Mouse (Mus musculus) CH12.LX (cell line): ENCODE results near the gene Hist1h2bl. TPM values are rescaled to one million over a fixed set of nuclear protein-coding genes. Genes with fewer than 3 reads are reported as not detected.
A peak's percentile ranks its signal among the peaks of the same experiment; 100 is the strongest.
"Not testable (repeated sequence)": the region's sequence is repeated elsewhere in the genome, so short reads cannot be mapped to it uniquely, and the experiment has no call there.

Experiments
- DNase-seq: peaks from one replicate; pipeline ENCODE4 v3.0.0-alpha.2; 2013; ENCODE audit errors: extremely low read depth
- H3K27ac ChIP-seq: 2 replicates; pipeline ENCODE4 v1.5.1; 2012; ENCODE audit warnings: low read depth, mild to moderate bottlenecking, control low read depth, moderate library complexity; ENCODE audit not compliant: insufficient read depth
- H3K27me3 ChIP-seq: replicated peaks from 2 replicates; pipeline ENCODE3; 2012; ENCODE audit warnings: inconsistent platforms
- H3K36me3 ChIP-seq, 2 experiments: replicated peaks in 1 of 2; 2 replicates each; pipeline versions ENCODE3 to v1.6.1; 2012; ENCODE audit warnings: inconsistent platforms in 1 of 2, low read length in 1 of 2, mild to moderate bottlenecking in 1 of 2, mixed read lengths in 1 of 2, moderate library complexity in 1 of 2; ENCODE audit not compliant: control insufficient read depth in 1 of 2, insufficient read depth in 1 of 2
- H3K4me1 ChIP-seq, 2 experiments: 2 replicates each; pipeline ENCODE4 v1.6.1; 2012; ENCODE audit warnings: inconsistent platforms in 1 of 2, moderate library complexity in 1 of 2; ENCODE audit not compliant: insufficient read depth in 2 of 2, control insufficient read depth in 1 of 2
- H3K4me2 ChIP-seq: 2 replicates; pipeline ENCODE4 v1.6.1; 2012; ENCODE audit warnings: low read depth, mild to moderate bottlenecking, control low read depth; ENCODE audit not compliant: poor library complexity, insufficient read depth, severe bottlenecking
- H3K4me3 ChIP-seq, 3 experiments: fragments of 150-350 bp in 1 of 3; sonication (generic) in 1 of 3; replicated peaks in 1 of 3; 2 replicates each; pipeline versions ENCODE3 to v1.5.1; 2011 to 2012; ENCODE audit warnings: low read depth in 2 of 3, low read length in 2 of 3, mild to moderate bottlenecking in 2 of 3, moderate library complexity in 2 of 3, control low read depth in 1 of 3, improper control_type of control experiment in 1 of 3, inconsistent platforms in 1 of 3, mixed read lengths in 1 of 3; ENCODE audit not compliant: poor library complexity in 1 of 3
- H3K79me2 ChIP-seq: replicated peaks from 2 replicates; pipeline ENCODE4 v1.6.1; 2012; ENCODE audit warnings: mild to moderate bottlenecking, moderate library complexity; ENCODE audit not compliant: control insufficient read depth, poor library complexity, insufficient read depth, severe bottlenecking; ENCODE audit errors: extremely low read depth
- H3K9ac ChIP-seq: 2 replicates; pipeline ENCODE4 v1.6.1; 2012; ENCODE audit warnings: low read depth, mild to moderate bottlenecking, control low read depth, moderate library complexity; ENCODE audit not compliant: insufficient read depth
- H3K9me3 ChIP-seq: replicated peaks from 2 replicates; pipeline ENCODE3; 2012; ENCODE audit warnings: low read length, inconsistent platforms, mixed read lengths
- CHD2 ChIP-seq: IDR thresholded peaks from 2 replicates; pipeline ENCODE4 v1.6.1; 2011; ENCODE audit warnings: low read length, improper control_type of control experiment
- E2F4 ChIP-seq: IDR thresholded peaks from 2 replicates; pipeline ENCODE4 v1.6.1; 2011; ENCODE audit warnings: low read depth, low read length, improper control_type of control experiment; ENCODE audit not compliant: insufficient replicate concordance
- KAT2A ChIP-seq: IDR thresholded peaks from 2 replicates; pipeline ENCODE4 v1.6.1; 2012; ENCODE audit warnings: low read length, improper control_type of control experiment, inconsistent platforms; ENCODE audit not compliant: insufficient replicate concordance
- MAX ChIP-seq: IDR thresholded peaks from 2 replicates; pipeline ENCODE4 v1.6.1; 2011; ENCODE audit warnings: low read length, improper control_type of control experiment
- MAZ ChIP-seq: IDR thresholded peaks from 2 replicates; pipeline ENCODE4 v1.6.1; 2012; ENCODE audit warnings: low read depth, mild to moderate bottlenecking, inconsistent platforms, low read length, improper control_type of control experiment, moderate library complexity
- MEF2A ChIP-seq: IDR thresholded peaks from 2 replicates; pipeline ENCODE4 v1.6.1; 2014; ENCODE audit warnings: low read depth, mild to moderate bottlenecking, inconsistent platforms, low read length, improper control_type of control experiment, borderline replicate concordance
- MXI1 ChIP-seq: IDR thresholded peaks from 2 replicates; pipeline ENCODE4 v1.6.1; 2011; ENCODE audit warnings: mild to moderate bottlenecking, low read depth, low read length, improper control_type of control experiment
- MYC ChIP-seq: IDR thresholded peaks from 2 replicates; pipeline ENCODE4 v1.6.1; 2011; ENCODE audit warnings: low read depth, mild to moderate bottlenecking, improper control_type of control experiment, low read length
- NELFE ChIP-seq: IDR thresholded peaks from 2 replicates; pipeline ENCODE4 v1.6.1; 2011; ENCODE audit warnings: low read depth, low read length, improper control_type of control experiment
- NRF1 ChIP-seq: IDR thresholded peaks from 2 replicates; pipeline ENCODE4 v1.6.1; 2014; ENCODE audit warnings: low read depth, mild to moderate bottlenecking, inconsistent platforms, low read length, improper control_type of control experiment, moderate library complexity
- POLR2A ChIP-seq: IDR thresholded peaks from 2 replicates; pipeline ENCODE4 v1.6.1; 2011; ENCODE audit warnings: low read depth, mild to moderate bottlenecking, improper control_type of control experiment, low read length
- RCOR1 ChIP-seq: conservative IDR thresholded peaks from 2 replicates; pipeline ENCODE4 v1.6.1; 2012; ENCODE audit warnings: low read depth, mild to moderate bottlenecking, inconsistent platforms, low read length, improper control_type of control experiment
- SIN3A ChIP-seq: IDR thresholded peaks from 2 replicates; pipeline ENCODE4 v1.6.1; 2012; ENCODE audit warnings: low read length, improper control_type of control experiment, inconsistent platforms
- TBP ChIP-seq: conservative IDR thresholded peaks from 2 replicates; pipeline ENCODE4 v1.6.1; 2011; ENCODE audit warnings: low read depth, low read length, improper control_type of control experiment
- TCF12 ChIP-seq: IDR thresholded peaks from 2 replicates; pipeline ENCODE4 v1.6.1; 2014; ENCODE audit warnings: low read depth, mild to moderate bottlenecking, inconsistent platforms, low read length, improper control_type of control experiment
- UBTF ChIP-seq: IDR thresholded peaks from 2 replicates; pipeline ENCODE4 v1.6.1; 2012; ENCODE audit warnings: low read depth, mild to moderate bottlenecking, inconsistent platforms, low read length, improper control_type of control experiment, moderate library complexity
- USF1 ChIP-seq: IDR thresholded peaks from 2 replicates; pipeline ENCODE4 v1.6.1; 2014; ENCODE audit warnings: low read depth, mild to moderate bottlenecking, inconsistent platforms, low read length, improper control_type of control experiment
- ZKSCAN1 ChIP-seq: IDR thresholded peaks from 2 replicates; pipeline ENCODE4 v1.6.1; 2012; ENCODE audit warnings: low read depth, inconsistent platforms, low read length, improper control_type of control experiment, borderline replicate concordance
- ZMIZ1 ChIP-seq: IDR thresholded peaks from 2 replicates; pipeline ENCODE4 v1.6.1; 2012; ENCODE audit warnings: low read depth, mild to moderate bottlenecking, inconsistent platforms, low read length, improper control_type of control experiment
- ZNF384 ChIP-seq: IDR thresholded peaks from 2 replicates; pipeline ENCODE4 v1.6.1; 2012; ENCODE audit warnings: low read depth, low read length, improper control_type of control experiment, inconsistent platforms
- dilution Hi-C: fragments of 300-500 bp; cut with MboI; formaldehyde crosslinking; loops from 2 replicates; pipeline ENCODE4 v1.14.3; 2020; ENCODE audit warnings: low sequenced_read_pairs; ENCODE audit not compliant: extremely low pct_unique_long_range_greater_than_20kb, extremely low pct_ligation_motif_present
- in situ Hi-C: fragments of 300-500 bp; cut with MboI; formaldehyde crosslinking; loops from 3 replicates; pipeline ENCODE4 v1.14.3; 2019; ENCODE audit warnings: low sequenced_read_pairs, low pct_ligation_motif_present, low pct_unique_long_range_greater_than_20kb, mixed read lengths
- polyA plus RNA-seq: library from polyadenylated mRNA; unstranded; fragments of >175 nt; gene quantifications from 2 replicates; pipeline ENCODE4 v1.2.1, GENCODE M21; 2012; ENCODE audit warnings: low read depth; ENCODE audit not compliant: insufficient read length
- total RNA-seq, 2 experiments: library from RNA; depleted of rRNA; stranded (reverse); fragments of 300-350 nt in 1 of 2; fragments of >200 nt in 1 of 2; gene quantifications; 2 replicates each; pipeline ENCODE4 v1.2.3; 2012 to 2014

Gene Hist1h2bl
- total RNA-seq (2012; rRNA removed) (897 and 953 TPM in 2 replicates), total RNA-seq (2014; rRNA removed) (16.0 and 18.1 TPM in 2 replicates), polyA plus RNA-seq (1.7 and 3.8 TPM in 2 replicates)

DNA sequence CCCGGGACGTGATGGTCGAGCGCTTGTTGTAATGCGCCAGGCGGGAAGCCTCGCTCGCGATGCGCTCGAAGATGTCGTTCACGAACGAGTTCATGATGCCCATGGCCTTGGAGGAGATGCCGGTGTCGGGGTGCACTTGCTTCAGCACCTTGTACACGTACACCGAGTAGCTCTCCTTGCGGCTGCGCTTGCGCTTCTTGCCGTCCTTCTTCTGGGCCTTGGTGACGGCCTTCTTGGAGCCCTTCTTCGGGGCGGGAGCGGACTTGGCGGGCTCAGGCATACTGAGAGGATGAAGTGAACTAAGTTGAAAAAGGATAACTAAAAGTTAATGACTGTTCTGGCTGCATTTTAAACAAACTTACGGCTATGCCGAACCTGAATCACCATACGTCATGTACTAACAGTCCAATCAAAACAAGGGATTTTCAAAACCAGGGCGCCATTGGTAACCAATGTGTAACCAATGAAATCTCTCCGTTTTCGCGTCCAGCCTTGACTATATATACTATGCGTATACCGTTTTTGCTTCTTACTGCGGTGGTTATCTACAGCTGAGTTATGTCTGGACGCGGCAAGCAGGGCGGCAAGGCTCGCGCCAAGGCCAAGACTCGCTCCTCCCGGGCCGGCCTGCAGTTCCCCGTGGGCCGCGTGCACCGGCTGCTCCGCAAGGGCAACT is at the start of gene Hist1h2bl, which contains the start of gene Hist1h2ai:
Gene Hist1h2bl, minus strand, starts transcription at position 280 of the 676 bp plus-strand sequence.
Gene Hist1h2ai, plus strand, starts transcription at position 559 of the 676 bp plus-strand sequence.
- DNase-seq = peak; percentile 96
- TF ChIP-seq MEF2A (peak; percentile 28; the same call in 1 of the 2 replicates), NRF1 (peak; percentile 49), NELFE (peak; percentile 13), RCOR1 (peak; percentile 76; the same call in 1 of the 2 replicates), CHD2 (peak; percentile 88), E2F4 (0 out of 2 replicates have a peak, but pooled peaks have one; percentile 77), MAZ (0 out of 2 replicates have a peak, but pooled peaks have one; percentile 49), TBP (peak; percentile 99), MXI1 (0 out of 2 replicates have a peak, but pooled peaks have one; percentile 36), ZMIZ1 (peak; percentile 31), UBTF (0 out of 2 replicates have a peak, but pooled peaks have one; percentile 84), TCF12 (peak; percentile 90), SIN3A (peak; percentile 24; the same call in 1 of the 2 replicates), MYC (0 out of 2 replicates have a peak, but pooled peaks have one; percentile 34), POLR2A (peak; percentile 63), KAT2A (0 out of 2 replicates have a peak, but pooled peaks have one; percentile 16)
- H3K9me3 ChIP-seq = not testable (repeated sequence)

DNA sequence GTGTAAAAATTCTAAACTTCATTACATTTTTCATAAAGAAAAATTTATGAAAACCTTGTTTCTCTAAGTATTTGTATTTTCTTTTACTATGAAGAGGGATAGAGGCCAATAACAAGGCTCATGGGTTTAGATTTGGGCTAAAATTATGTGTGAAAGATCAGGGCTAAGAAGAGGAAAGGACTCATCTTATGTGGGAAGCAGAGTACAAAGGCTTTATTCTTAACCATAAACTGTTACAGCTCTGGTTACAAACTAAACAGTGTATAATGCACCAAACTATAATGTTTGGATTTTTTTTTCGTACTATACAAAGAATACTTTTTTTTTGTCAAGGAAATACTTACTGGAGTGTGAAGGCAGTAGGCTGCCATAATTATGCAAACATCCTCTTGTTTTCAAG is 39.8 kb upstream of the Hist1h2bl start:
- dilution Hi-C loops (no loop called here), in situ Hi-C loops (no loop called here)
- no peak for DNase-seq
- TF ChIP-seq USF1 (no peak), ZMIZ1 (0 out of 2 replicates have a peak, but pooled peaks have one; percentile 31), ZKSCAN1 (no peak), ZNF384 (peak; percentile 12; the same call in 1 of the 2 replicates), MXI1 (no peak), MEF2A (no peak), TCF12 (no peak), MAX (no peak), TBP (peak; percentile 61; the same call in 1 of the 2 replicates), RCOR1 (no peak)
- H3K27ac ChIP-seq = no peak overlapping the region
- no peak overlapping the region for H3K4me2 ChIP-seq
- no peaks in the 10 kb centered on the region for H3K27me3 ChIP-seq
- H3K9me3 ChIP-seq = no peaks in the 10 kb centered on the region
- H3K36me3 ChIP-seq = no peaks in the 10 kb centered on the region
- no peak overlapping the region for H3K4me3 ChIP-seq
- H3K79me2 ChIP-seq = no peaks in the 10 kb centered on the region
- H3K9ac ChIP-seq = no peak overlapping the region
- H3K4me1 ChIP-seq = peaks cover 0 to 26% of the 10 kb centered on the region in 2 experiments; a peak in 2 of 4 replicates

More for the DNA sequence above, at the start of gene Hist1h2bl, which contains the start of gene Hist1h2ai:
- Histone ChIP-seq H3K4me2 (peak within 1 kb of the TSS; percentile 94), H3K4me3 (peak within 1 kb of the TSS; percentile 35 to 59 (median 50)), H3K9ac (peak within 1 kb of the TSS; percentile 82), H3K27ac (peak within 1 kb of the TSS; percentile 95), H3K4me1 (peaks cover 2 to 30% of the 10 kb centered on the region in 2 experiments; a peak in 2 of 4 replicates)
- H3K27me3 ChIP-seq, H3K79me2 ChIP-seq, dilution Hi-C loops, H3K36me3 ChIP-seq: not testable (repeated sequence)
- in situ Hi-C loops = loop anchor here (25.0 kb wide), 2 partner anchors 221 to 329 kb away; partner anchors contain the start of gene Zfp184
